Mouse (Mus musculus): ENCODE measurements at regions not wholly inside any gene's neighbourhood (a gene's known extent, or its start where the extent isn't known, plus 50 kb on each side); places are given as distances from the start of the nearest gene placed in this dataset.

DNA sequence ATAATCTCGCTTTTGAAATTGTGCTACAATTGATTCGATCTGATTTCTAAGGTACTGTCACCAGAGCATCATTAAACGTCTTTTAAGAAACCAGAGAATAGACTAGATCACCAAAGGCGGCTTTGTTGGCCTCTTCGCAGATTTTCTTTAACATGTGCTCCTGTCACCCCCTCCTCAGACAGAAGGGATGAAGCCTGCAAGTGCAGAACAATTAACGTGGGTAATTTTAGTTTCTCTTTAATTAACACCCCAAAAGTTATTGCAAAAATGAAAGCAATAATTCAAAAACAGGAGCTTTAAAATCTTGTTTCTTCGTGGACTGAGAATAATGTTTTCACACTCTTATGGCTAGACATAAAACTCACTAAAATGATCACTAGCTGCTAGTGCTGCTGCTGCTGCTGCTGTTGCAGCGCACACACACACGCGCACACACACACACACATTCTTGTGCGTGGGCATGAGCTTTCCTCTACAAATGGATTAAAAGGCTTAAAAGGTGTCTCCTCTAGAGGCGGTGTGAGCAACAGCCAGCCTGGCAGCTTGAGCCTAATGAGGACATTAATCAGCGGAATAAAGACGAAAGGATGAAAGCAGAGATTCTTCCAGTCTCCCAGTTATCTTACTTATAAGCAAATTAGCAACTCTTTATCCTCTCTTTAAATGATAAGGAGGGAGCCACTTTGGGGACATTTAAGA, 550.5 kb upstream of the Btbd3 start:
- DNase-seq (ENCODE audit: low spot score) = no peak

DNA sequence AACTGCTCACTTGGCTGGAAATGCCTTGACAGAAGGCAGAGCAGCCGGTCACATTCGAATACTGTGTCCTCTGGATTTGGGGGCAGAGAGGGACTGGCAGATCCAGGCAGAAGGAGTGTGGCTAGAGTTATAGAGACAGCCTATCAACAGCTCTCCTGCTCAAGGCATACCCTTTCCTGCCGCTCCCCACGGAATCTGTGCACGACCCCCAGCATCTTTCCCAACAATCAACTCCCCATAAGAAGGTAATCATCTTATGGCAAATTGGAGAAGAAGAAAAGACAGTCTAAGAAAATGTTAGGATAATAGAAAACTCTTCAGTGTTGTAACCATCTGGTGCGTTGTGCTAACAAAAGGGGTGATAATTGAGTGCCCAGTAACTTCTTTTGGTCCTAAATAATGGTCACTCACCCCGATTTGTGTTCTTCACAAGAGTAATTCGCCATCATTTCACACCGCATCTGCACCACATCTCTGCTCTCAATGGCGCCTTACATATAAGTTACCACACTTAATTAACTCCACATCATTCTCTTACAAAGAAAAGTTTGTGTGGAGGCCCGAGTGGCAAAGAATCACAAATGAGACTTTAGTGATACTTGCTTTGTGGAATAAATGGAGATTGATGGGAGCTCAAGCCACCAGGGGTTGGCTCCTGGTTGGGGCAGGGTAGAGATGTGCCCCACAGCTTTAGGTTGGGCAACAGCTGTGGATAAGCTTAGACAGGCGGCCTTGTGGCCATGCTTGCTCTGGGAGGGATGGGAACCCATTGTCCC, 551.2 kb upstream of the Btbd3 start:
- DNase-seq (ENCODE audit: low spot score) = no peak

DNA sequence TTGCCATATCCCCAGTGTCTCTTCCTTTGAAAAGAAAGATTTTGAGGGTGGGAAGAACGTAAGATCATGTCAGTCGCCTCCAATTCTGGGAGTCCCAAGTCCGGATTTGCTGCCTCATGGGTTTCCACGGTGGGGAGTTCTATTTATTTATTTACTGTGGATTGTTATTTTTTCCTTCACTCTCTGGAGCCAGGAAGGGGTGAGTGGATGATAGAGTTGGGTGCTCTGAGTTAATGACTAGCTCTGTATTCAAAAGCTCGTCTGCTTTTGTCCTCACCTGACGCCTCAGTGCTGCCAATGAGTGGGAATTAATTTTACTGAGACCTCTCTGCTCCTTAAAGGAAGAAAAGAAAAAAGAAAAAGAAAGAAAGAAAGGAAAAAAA, 551.8 kb upstream of the Btbd3 start:
- DNase-seq (ENCODE audit: low spot score) = no peak

DNA sequence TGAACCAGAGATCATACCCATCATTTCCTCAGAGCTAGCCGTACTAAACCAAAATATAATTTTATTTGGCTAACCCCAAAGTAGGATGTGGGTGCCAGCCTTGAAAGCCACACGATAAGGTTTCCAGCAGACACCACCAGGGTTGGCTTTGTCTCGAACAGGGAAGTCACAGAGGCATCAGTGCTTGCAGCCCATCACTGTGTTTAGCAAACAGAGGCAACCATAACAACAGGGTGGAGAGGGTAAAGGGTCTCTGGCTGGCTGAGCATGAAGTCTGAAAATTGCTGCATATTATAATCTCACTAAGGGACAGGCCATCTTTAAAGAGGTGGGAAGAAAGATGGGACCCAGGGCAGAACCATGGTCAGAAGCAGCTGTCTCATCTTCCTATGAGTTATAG, 552.3 kb upstream of the Btbd3 start:
- DNase-seq (ENCODE audit: low spot score) = no peak

DNA sequence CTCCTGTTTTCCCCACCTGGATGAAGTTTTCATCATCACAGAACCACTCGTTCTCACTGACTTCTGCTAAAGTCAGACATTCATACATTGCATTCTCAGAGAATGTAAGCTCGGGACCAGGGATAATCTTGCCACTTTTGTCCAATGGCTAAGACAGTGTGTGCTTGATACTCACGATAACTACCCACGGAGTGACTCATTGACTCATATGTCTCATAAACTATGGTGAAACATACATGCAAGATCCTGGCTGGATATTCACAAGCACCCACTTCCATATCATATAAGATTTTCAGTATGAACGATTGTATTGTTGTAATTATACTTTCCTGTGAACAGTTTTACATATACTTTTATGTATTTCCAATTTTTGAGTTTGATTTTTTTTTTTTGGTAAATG, 560.5 kb upstream of the Btbd3 start:
- DNase-seq (ENCODE audit: low spot score) = no peak

DNA sequence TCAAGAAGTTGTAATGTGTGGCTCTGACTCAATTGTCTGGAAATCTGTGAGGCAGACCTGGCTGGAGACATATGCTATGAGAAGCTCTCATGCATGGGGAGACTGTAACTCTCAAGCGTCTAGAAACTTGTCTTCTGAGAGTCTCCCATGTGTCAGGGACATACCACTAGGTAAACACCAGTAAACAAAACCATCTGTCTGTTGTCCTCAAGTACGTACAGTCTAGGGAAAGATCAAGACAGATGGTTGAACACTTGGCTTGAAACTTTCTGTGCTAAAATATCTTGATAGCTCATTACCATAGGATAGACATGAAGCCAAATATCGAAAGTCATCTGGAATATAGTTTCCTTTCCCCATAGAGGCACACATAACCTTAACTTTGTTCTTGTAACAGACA, 562.3 kb upstream of the Btbd3 start:
- no peak for DNase-seq (ENCODE audit: low spot score)

DNA sequence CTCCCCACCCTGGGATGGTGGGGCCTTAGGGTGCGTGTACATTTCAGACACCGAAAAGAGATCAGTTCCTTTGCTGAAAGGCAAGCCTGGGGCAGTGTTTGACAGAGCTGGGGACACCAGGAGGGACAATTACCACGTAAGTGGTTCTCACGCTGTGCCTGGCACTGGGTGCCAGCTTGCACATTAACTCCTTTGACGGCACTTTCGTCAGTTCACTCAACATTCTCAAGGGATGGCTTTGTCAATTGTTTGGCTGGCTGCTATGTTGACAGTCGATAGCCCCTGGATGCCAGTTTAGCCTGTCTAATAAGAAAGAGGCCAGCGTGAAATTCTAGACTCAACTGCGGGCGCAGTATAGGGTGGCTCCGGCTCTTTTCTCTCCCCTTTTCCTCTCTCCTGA, 569.2 kb upstream of the Btbd3 start:
- DNase-seq (ENCODE audit: low spot score) = no peak

DNA sequence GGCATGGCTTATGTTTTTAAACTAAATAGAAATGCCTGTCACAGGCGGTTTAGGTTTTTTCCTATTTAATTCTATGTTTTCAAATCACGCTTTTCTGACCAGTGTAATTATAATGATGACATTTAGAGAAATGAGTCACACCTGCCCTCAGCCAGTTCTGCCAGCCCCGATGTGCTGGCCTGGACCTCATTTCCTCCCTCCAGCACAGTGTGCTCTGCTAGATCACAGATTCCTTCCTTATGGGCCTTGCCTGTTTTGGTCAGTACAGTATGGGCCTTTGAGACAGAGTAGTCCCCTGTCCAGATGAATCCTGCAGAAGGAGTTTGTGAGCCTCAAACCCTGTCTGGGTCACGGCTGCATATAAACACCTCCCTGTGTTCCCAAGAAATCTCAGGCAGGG, 569.6 kb upstream of the Btbd3 start:
- DNase-seq (ENCODE audit: low spot score) = no peak

DNA sequence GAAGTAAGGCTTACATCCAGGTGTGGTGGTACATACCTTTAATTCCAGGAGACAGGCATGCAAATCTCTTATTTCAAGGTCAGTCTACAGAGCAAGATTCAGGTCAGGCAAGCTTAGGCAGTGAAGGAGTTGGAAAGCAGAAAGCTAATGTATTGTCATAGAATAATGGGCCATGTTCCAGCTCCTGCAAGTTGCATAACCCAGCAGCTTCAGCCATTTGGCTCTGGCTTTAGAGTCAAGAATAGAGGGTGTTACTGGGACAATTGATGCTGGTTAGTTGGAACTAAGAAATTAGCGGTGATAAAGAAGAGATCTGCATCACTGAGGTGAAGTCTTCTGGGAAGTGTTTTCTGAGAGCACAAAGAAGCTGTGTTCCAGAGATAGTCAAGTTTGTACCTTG, 565.3 kb upstream of the Jag1 start:
- no peak for DNase-seq (ENCODE audit: low spot score)

DNA sequence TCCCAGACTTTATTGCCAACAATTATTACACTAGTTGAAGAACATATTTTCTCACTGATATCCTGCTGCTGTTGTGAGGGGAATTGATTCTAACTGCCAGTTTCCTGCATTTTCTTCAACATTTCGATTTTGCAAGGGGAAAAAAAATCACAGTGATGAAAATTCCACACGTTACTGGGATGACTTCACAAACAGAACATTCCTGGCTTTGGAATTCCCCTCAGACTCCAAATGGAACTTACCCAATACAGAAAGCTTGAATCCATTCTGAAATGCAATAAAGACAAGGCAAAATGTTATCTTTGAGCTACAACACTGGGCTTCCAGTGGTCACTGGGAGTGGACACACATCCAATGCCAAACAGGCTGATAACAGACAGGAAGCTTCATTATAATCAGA, 546.7 kb upstream of the Jag1 start:
- no peak for DNase-seq (ENCODE audit: low spot score)

DNA sequence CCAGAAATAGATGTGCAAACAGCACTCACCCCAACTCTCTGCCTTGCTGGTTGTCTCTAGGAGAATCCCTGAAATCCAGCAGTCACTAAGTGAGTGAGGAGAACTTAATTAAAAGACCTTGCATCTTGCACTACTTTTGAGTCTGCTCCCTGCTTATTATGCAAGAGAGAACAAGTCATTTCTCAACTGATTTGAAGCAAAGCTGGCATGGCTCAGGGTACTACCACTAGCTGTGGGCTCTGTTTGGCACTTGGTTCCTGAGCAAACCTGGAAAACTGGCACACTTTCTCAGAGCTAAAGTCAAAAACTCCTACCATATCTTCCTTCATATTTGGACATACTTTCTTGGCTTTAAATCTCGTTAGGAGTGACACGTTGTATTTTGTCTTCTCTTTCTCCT, 545.8 kb upstream of the Jag1 start:
- DNase-seq (ENCODE audit: low spot score) = no peak

DNA sequence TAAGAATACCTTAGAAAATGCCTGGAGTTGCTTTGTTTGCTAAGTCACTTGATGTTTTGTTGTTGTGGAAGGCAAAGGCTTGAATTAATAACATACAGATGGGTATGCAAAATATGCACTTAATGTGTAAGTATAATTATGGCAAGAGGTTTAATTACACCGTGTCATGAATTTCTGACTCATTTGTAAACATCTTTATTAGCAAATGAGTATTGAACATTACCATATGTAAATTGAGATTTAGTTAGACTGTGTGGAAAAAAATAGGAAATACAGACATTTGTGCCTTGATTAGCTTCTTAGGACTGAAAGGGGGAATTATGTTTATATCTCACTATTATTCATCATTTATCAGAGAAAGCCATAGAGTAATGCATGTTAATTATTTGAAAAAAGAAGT, 544.0 kb upstream of the Jag1 start:
- no peak for DNase-seq (ENCODE audit: low spot score)

DNA sequence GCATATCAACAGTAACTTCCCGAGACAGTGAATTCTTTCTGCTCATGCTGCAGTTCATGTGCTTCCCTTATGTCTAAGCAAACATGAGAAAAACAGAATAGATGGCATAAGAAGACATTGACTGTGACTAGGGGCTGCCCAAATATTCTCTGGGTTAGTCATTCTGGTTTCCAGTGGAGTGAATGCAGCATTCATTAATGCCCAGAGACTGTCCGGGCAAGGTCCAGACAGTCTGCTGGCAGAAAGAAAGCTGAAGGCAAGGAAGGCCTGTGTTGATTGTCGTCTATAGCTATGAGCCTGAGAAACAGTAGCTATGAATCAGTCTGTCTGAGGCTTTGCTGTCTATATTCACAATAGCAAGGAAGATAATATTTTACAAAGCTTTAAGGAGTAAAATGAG, 537.9 kb upstream of the Jag1 start:
- DNase-seq (ENCODE audit: low spot score) = no peak

DNA sequence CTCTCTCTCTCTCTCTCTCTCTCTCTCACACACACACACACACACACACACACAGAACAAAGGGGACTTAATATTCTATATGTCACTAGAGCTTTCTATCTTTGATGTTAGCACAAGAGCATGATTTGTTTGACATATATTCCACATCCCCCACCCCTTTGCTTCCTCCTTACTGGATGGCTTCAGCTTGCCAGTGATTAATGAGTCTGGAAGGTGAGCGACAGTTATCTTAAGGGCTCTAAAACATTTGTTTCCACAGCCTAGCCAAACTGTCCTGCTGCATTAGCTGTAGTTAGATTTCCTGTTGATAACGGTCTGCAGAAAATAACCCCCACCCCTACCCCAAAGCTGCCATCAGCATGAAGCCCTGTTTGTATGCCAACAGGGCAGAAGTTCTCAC, 527.7 kb upstream of the Jag1 start:
- DNase-seq (ENCODE audit: low spot score) = no peak

DNA sequence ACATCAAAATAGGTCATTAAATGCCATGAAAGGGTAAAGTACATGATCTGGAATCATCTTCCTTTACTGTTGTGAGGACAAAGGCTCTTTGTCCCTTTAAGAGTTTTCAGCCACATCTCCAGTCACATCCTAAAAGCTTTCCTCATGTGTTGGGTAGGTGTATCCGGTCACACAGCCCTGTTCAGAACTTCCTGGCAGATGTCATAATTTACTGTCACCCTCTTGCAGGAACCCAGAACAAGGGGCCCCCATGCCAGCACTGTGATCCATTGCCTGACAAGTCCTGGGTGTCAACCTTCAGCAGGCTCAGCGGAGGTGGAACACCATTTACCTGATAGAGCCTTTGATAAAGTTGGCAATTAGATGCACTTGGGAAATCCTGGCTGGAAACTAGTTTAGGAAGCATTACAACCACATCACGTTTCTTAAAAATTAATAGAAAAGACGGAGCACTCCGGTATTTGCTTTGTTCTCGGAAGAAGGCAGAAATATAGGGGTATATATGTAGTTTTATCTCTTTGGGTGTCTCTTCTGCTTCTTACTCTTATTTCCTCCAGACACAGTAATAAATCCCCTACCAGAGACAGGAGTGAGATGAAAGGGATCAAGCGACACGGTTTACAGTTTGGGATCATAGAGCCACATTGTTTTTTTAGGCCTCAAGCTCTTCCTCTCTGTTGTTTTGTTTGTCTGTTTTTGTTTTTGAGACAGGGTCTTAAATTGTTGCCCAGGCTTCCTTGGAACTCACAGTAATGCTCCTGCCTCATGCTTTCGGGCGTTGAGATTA, 527.0 kb upstream of the Jag1 start:
- DNase-seq (ENCODE audit: low spot score) = no peak

DNA sequence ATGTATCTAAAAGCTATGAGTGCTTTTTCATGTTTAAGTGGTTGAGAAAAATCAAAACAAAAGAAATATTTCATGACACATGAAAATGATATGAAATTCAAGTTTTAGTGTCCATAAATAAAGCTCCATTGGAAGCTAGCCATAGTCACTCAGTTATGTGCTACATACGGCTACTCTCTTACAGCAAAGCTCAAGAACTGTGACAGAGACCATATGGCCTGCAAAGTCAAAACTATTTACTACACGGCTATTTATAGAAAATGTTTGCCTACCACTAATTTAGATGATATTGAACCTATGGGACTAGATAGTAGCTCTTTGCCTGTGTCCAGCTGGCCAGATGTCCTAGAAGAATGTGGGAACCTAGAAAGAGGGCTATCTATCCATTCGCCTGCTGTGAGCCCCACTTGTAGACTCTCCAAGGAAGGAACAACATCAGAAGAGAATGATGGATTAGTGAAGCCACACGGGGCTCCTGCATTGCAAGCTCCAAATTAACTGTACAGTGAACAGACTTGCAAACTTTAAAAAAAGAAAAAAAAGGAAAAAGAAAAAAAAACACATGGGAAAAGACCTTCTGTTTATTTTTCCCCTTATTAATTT, 518.7 kb upstream of the Jag1 start:
- no peak for DNase-seq (ENCODE audit: low spot score)

DNA sequence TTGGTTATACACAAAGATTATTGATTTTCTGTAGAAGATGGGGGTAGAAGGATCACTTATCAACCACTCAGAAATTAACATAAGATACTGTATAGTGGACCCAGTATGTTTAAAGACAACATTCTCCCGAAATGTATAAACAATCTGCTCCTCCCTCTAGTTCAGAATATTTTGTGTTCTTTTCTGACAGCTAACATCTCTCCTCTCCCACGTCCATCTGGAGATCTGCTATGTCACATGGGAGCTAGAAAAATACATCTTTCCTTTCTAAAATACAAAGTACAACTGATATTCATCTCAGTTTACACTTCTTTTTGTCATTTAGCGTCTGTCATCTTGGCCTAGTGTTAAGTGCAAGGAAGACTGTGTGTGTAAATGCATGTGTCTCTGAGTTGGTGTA, 500.2 kb upstream of the Jag1 start:
- DNase-seq (ENCODE audit: low spot score) = no peak

DNA sequence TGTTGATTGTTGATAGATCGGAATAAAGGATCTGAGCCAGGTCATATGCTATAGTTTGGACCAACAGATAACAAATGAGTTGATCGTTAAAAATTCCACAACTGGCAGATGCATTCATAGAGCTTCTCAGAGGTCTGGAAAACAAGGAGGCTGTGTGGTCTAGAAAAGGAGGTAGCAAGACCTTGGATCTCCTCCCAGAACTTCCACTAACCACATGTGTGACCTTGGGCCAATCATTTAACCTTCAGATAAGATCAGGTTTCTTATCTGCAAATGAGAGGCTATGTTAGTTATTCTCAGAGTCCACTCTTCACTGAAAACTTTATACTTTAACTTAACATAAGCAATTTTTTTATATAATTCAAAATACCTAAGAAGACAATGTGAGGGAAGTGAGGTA, 497.3 kb upstream of the Jag1 start:
- no peak for DNase-seq (ENCODE audit: low spot score)

DNA sequence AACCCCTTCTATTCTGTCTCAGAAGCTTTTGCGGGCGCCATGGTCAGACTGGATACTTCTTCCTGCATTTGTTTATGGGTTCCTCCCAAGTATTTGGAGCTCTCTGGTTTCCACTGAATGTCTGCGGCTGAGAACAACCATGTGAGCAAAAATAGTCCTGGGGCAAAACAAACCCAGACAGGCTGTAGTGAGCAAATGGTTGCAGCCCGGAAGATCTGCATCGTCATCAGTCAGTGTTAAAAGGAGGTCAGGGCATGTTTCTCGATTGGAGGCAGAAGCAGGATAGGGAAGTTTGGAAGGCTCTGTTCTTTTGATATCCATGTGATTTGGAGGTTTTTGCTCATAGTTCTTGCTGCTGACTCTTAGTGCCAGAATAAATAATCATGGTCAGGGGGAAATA, 492.1 kb upstream of the Jag1 start:
- no peak for DNase-seq (ENCODE audit: low spot score)

DNA sequence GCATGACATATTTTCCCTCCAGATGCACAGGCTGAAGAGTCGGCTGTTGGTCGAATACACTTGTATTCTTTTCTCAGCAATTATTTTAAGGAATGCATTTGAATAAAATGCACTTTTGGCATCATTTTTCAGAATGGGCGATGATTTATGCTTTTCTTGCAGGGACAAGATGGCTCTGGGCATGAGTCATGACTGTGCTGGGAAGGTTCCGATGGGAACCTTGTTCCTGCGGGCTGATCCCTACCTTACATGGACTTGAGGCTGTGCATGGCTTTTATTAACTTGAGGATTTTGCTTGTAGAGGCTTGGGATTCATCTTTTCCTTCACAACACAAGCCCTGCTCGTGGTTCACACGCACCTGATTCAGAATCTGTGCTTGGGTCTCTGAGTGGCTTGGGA, 481.7 kb upstream of the Jag1 start:
- no peak for DNase-seq (ENCODE audit: low spot score)

DNA sequence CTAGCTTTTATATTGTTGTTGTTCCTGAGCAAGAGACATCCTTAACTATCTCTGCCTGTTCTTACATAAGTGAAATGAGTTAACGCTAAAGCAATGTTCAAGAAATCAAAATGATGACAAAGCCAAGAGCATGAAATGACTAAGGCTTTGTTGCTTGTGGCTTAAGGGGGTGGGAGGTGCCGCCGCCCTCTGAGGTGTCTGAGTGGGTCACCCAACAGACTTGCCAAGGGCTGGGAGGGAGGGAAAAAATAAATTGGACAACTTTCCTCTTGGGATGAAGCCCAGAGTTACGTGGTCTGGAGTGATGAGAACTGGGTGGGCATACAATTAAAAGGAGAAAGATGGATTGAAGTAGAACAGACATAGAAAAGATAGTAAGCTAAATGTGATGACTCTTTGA, 478.1 kb upstream of the Jag1 start:
- DNase-seq (ENCODE audit: low spot score) = no peak

DNA sequence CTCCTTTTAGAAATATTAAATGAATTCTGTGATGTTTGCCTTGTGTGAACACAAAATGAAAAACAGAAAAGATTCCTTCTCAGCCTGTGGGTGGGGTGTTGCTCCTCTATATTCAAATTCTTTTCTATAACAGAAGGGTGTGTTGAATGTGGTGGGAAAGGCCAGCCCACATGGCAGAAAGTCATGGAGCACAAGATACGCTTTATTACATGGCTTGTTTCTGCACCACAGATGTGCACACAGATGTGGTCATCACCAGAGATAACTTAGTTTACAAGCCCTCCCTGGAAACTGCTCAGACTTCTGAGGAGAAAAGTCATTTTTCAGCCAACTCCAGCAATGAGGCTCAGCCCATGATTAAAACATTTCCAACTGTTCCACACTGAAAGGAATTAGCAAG, 475.1 kb upstream of the Jag1 start:
- no peak for DNase-seq (ENCODE audit: low spot score)

DNA sequence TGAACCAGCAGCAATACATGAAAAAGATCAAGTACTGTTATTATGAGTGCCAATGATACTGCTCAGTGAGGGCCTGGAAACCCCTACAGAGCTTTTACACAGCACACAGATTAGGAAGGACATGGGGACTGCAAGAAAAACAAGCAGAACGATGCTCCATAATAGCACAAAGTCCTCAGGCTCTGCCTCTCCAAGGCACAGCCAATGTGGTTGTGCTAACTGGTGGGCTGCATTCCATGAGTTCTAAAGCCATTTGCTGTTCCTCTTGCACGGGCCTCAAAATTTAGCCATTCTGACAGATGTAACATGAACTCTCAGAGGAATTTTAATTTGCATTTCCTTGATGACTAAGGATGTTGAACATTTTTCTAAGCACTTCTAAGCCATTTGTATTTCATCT, 465.0 kb upstream of the Jag1 start:
- DNase-seq (ENCODE audit: low spot score) = no peak
